Mouse (Mus musculus) ovary, adult 18-20 months (tissue): ENCODE measurements around the gene Gm14288.
"Not testable (repeated sequence)": the region's sequence is repeated elsewhere in the genome, so short reads cannot be mapped to it uniquely, and the experiment has no call there.

Source experiments
- DNase-seq: peaks from one replicate; pipeline ENCODE4 v3.0.0; 2022; ENCODE audit warnings: low spot score, mixed read lengths

Gene Gm14288

GRCm38 (mm10) chr2:175800993-175801392, at the start of gene Gm14288:
Gene Gm14288, minus strand, starts transcription at chr2:175801093.
- DNase-seq = not testable (repeated sequence)

- DNase-seq = not testable (repeated sequence)
These were observed 59.7 kb downstream of the Gm14288 start, which contains the start of gene Gm2007 for GRCm38 (mm10) chr2:175741237-175741636. Gene Gm2007, plus strand, starts transcription at chr2:175741537.
